Mouse (Mus musculus): ENCODE data around the gene Tmem237. TPM values are rescaled to one million over a fixed set of nuclear protein-coding genes. Genes with fewer than 3 reads are reported as not detected.

Tmem237 gene
- polyA plus RNA-seq, 1 experiment from 2014 or later, result 12.2 TPM

DNA sequence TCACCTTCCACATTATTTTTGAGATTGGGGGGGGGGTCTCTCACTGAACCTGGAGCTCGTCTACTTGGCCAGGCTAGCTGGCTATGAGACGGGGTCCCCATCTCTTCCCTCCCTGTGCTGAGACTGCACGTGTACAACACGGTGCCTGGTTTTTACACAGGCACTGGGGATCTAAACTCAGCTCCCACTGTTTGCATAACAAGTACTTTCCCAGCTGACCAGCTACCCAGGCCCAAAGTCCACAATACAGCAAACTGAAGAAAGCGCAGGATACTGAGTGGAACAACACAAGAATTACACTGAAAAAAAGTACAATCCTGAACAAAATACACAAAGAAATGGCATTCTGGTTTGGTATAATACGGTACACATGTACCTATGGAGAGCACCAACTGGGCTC, 18.1 kb downstream of the Tmem237 start:
- DNase-seq (ENCODE audit: low spot score), result no peak

DNA sequence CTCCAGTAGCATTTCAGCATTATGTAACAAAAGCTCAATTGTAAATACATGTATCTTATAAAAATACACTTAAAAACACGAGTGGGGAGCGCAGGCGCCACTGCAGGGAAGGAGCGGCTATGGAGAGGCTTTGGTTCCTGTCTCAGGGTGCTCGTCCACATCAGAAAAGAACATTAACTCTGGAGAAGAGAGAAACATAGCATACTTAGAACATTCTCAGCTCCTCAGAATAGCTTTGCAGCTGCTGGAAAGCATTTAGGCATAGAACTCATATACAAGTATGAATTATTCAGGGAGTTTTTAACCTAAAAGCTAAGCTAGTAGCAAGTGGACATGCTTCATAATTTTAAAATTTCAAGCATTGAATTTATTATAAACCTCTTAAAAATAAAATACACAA, 19.2 kb downstream of the Tmem237 start:
- no peak for DNase-seq (ENCODE audit: low spot score)

DNA sequence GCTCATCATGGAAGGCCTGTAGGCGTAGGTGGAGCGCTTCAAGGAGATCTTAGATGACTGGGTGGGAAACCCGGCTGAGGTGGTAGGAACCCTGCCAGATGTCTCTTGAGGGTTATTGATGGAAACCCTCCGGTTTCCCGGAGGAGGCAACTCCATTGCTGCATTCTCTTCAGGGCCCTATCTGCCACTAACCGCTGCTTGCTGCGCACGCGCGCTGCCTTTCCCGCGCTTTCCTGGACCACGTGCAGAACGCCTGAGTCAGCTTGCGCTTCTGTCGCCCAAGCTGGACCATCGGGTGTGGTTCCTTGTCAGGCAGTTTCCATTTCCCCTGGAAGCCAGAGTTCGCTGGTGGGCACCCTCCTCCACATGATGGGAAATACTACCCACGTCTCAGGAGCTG, 25.5 kb downstream of the Tmem237 start, which contains the start of gene C2cd6:
Gene C2cd6 (minus strand): TSS at position 196 of the 400 bp plus-strand sequence.
- DNase-seq (ENCODE audit: low spot score), result no peak

DNA sequence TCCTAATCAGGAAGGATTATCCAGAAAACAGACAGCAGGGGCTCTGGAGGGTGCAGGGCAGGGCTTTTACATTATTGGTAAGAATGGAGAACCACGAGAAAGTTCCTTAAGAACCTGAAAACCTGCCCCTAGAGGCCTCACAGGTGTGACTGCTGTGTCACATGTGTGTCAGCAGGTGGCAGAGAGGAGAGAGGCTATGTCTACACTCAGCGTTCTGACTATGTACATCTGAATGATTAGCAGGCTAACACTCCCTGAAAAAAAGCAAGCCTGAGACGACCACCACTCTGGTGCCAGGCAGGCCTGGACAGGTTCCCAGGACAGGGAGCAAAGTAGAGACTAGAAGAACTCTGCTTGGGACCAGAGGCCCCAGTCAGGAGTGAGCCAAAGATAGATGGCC, 49.3 kb downstream of the Tmem237 start:
- DNase-seq (ENCODE audit: low spot score), result peak; percentile 52

DNA sequence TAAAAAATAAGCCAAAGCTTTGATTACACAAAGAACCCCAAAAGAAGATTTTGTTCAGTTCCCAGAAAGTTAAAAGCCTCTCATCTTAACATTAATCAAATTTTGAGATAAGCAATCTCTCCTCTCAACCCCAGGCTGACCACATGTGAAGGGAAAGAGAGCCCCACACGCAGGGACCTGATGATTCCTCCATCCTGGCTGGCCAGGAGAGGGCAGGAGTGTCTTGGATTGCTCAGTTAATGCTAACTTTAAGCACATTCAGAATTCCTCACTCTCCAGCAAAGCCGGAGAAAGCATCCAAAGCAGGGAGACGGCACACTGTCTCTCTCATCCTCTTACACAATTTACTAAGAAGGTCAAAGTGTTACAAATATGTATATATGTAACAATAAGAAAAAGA, 52.2 kb downstream of the Tmem237 start:
- DNase-seq (ENCODE audit: low spot score), result no peak

DNA sequence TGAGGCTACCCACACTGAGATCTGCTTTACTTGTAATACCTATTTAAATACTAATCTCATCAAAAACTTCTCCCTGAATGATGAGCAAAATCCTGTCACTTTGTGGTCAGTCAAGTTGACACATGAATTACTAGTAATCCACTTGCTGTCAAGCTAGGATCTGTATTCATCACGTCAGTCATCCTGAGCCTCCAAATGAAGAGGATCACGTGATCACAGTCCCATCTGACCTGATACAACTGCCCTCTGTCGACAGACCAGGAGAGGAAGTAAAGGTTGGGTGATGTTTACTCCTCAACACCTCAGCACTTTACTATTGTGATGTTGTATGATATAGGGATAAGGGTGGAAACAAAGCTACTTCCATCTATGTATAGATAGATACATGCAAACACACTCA, 56.5 kb downstream of the Tmem237 start:
- DNase-seq (ENCODE audit: low spot score), result no peak

DNA sequence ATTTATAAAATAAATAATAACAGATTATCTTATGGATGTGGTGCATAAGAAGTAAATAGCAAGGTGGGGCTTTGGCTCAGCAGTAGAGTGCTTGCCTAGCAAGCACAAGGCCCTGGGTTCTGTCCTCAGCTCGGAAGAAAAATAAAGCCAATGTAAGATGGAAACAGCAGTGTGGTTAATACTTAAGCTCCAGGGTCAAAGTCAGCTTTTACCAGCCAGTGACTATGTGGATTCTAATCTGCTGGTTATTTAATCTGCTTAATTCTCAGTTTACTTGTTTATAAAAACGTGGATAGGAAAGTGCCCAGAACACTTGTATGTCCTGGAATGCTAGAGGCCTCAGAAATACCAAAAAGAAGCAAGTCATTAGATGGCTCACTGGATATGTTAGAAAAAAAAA, 63.3 kb downstream of the Tmem237 start:
- DNase-seq (ENCODE audit: low spot score), result no peak

DNA sequence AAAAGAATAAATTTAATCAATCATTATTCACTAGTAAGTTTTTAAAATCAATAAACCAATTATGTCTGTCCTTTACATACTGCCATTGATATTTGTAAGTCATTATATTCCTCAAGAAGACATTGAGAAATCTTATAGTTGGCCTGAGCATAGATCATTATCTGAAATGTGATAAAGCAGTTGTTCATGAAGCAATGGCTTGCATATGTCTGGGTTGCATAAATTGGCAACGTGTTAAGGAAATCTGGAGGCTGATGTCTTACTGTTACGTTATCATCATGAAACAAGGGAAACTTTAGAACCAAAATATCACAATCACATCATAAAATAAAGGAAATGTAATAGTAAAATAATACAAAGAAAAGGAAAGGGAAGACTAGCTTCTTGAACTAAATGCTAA, 68.9 kb downstream of the Tmem237 start:
- DNase-seq (ENCODE audit: low spot score), result no peak

Other genes with a start within 250 kb of the Tmem237 start
- 13.2 and 13.5 TPM in 2 replicates for gene Trak2, start 147.0 kb downstream of the Tmem237 start, polyA plus RNA-seq (2015; fragmentation: Nextera tagmentation; extraction: Ambion mirVana)
- 28.6 and 30.6 TPM in 2 replicates for gene Stradb, start 146.9 kb downstream of the Tmem237 start, polyA plus RNA-seq (2015; fragmentation: Nextera tagmentation; extraction: Ambion mirVana)
- not detected in 2 replicates for gene C2cd6, start 25.5 kb downstream of the Tmem237 start, polyA plus RNA-seq (2015; fragmentation: Nextera tagmentation; extraction: Ambion mirVana)
- gene Mpp4, start 43.0 kb upstream of the Tmem237 start, polyA plus RNA-seq (2015; fragmentation: Nextera tagmentation; extraction: Ambion mirVana), result 4.8 and 6.2 TPM in 2 replicates
- gene Als2, start 116.8 kb upstream of the Tmem237 start, polyA plus RNA-seq (2015; fragmentation: Nextera tagmentation; extraction: Ambion mirVana), result 11.9 and 14.2 TPM in 2 replicates
- gene Cdk15, start 136.5 kb upstream of the Tmem237 start, polyA plus RNA-seq (2015; fragmentation: Nextera tagmentation; extraction: Ambion mirVana), result 1.5 and 4.4 TPM in 2 replicates